Comparison of ENCODE assay signal across 9 mouse cellular contexts in genomic region chr12:86977833-86978232, GRCm38 (mm10). TPM values are rescaled to one million over a fixed set of nuclear protein-coding genes. Genes with fewer than 3 reads are reported as not detected.
DNase-seq lines count a peak whose midpoint lies in the region; ATAC-seq lines count a peak whose summit lies in the region.
"Had no signal": no experiment of that assay in that cellular context is flagged by ENCODE, and none has a peak within 500 bp of the region (broad histone marks: within the 10 kb centered on the region; RNA-seq: fewer than 3 reads in every experiment).

No protein-coding gene starts in this region.

- ATAC-seq in kidney, embryonic 16.5 days (ENCODE audit: low FRiP score, low TSS enrichment), result no peak
- no peak for ATAC-seq in activated CD4-positive, CD25-positive, alpha-beta regulatory T cell, adult 4 months

- peak; percentile 48 for DNase-seq in kidney, postnatal 10 days
- peak; percentile 86 to 92 for DNase-seq in adrenal gland, adult (ENCODE audit: inconsistent age in 2 of 2, low spot score in 1 of 2)
- DNase-seq in cerebellum, adult 9-11 months, result peak; percentile 62
- DNase-seq in mesoderm, embryonic 11.5 days (ENCODE audit: low read depth, low spot score), result peak; percentile 40
- DNase-seq in c-Kit-positive CD71-positive TER-119-positive erythroid progenitor cells, embryonic 14.5 days (ENCODE audit: low spot score), result no peak
- DNase-seq in heart, postnatal 4 days, result no peak

- H3K4me2 ChIP-seq in kidney, embryonic 16.5 days (replicated peaks; ENCODE audit: low read depth, low read length), result no peak overlapping the region

- peaks cover 26% of the 10 kb centered on the region for H3K4me1 ChIP-seq in kidney, embryonic 16.5 days (ENCODE audit: insufficient read depth, low read length)

- H3K27ac ChIP-seq in kidney, embryonic 16.5 days (ENCODE audit: low read length), result no peak overlapping the region

- no peaks in the 10 kb centered on the region for H3K36me3 ChIP-seq in kidney, embryonic 16.5 days (ENCODE audit: insufficient read depth, low read length)

- peaks cover 13% of the 10 kb centered on the region; the same call in 1 of the 2 replicates for H3K27me3 ChIP-seq in kidney, embryonic 16.5 days (ENCODE audit: insufficient read depth, low read length)

- no peaks in the 10 kb centered on the region for H3K9me3 ChIP-seq in kidney, embryonic 16.5 days (ENCODE audit: low read length)

- WGBS in kidney, embryonic 16.5 days, result 18% methylated on average over 15 of the region's 15 CpGs

- H3K9ac ChIP-seq in kidney, embryonic 16.5 days (replicated peaks; ENCODE audit: low read length), result no peak overlapping the region

- no peak overlapping the region for H3K4me3 ChIP-seq in kidney, embryonic 16.5 days (ENCODE audit: low read length)

RNA-seq across cellular contexts. Expression of gene Zdhhc22, which starts 12.4 kb away (rescaled TPM):
- polyA plus RNA-seq in kidney, embryonic 16.5 days (2015; fragmentation: Nextera tagmentation; extraction: Ambion mirVana), result 0.14 TPM in 1 of 2 replicates, not detected in the other
- under 1 TPM in 1 of 2 experiments, not detected in 1; 0.60 TPM for polyA plus RNA-seq in activated CD4-positive, CD25-positive, alpha-beta regulatory T cell, adult 4 months (2017; shearing (Covaris generic))
- total RNA-seq in heart, postnatal 4 days (2021), result not detected
- polyA plus RNA-seq: heart, postnatal 0 days had no signal

RNA-seq across cellular contexts. Expression of gene Cipc, which starts 31.0 kb away (rescaled TPM):
- polyA plus RNA-seq in kidney, embryonic 16.5 days (2015; fragmentation: Nextera tagmentation; extraction: Ambion mirVana), result 24.0 and 24.9 TPM in 2 replicates
- polyA plus RNA-seq in activated CD4-positive, CD25-positive, alpha-beta regulatory T cell, adult 4 months (2017; shearing (Covaris generic)), result 10 to 100 TPM; 19.8 to 20.1 TPM
- total RNA-seq in heart, postnatal 4 days (2021), result 10 to 100 TPM; 34.1 to 39.3 TPM

RNA-seq across cellular contexts. Expression of gene Tmem63c, which starts 43.3 kb away (rescaled TPM):
- 0.04 and 0.30 TPM in 2 replicates for polyA plus RNA-seq in kidney, embryonic 16.5 days (2015; fragmentation: Nextera tagmentation; extraction: Ambion mirVana)
- under 1 TPM in 1 of 2 experiments, not detected in 1; 0.40 TPM for polyA plus RNA-seq in activated CD4-positive, CD25-positive, alpha-beta regulatory T cell, adult 4 months (2017; shearing (Covaris generic))
- under 1 TPM; 0.18 to 0.50 TPM for total RNA-seq in heart, postnatal 4 days (2021)
- polyA plus RNA-seq: heart, postnatal 0 days had no signal

Comparison
In these comparisons a context has a peak if more than half of its experiments do, and no peak if none do; other contexts are left out.
1. DNase-seq: peak in kidney, postnatal 10 days (single experiment), adrenal gland, adult (2 of 2), cerebellum, adult 9-11 months (single experiment) and mesoderm, embryonic 11.5 days (single experiment); none in c-Kit-positive CD71-positive TER-119-positive erythroid progenitor cells, embryonic 14.5 days (single experiment) and heart, postnatal 4 days (single experiment).